Mouse (Mus musculus): ENCODE measurements around the gene Cd300lf.

Cd300lf gene

DNA sequence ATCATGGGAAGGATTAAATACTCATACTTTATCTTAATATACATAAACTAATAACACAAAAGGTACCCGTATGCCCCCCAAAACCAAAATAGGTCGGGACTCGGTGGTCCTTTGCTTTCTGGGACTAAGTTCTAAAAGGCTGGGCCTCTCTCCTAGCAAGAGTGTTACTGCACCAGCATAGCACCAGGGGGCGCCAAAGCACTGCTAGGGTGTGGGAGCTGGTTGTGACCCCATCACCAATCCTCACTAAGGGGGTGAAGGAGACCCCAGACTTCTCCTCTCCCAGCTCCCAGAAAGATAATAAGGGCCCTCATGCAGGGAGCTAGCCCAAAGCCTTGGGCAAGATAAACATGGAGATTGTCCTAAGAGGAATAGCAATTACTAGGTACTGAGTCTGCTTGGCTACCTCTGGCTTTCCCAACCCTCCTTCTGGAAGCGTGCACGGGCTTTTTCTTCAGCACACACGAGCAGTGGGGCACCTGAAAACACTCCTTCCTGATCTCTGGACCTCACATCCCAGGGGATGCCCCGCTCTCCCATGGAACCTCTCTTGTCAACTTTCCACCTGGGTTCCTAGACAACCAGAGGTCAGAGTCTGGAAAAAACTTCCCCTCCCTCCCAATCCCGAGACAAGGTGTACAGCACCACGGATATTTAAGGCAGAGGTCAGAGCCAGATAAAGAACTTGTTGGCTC lies 27.2 kb upstream of the Cd300lf start:
- DNase-seq (ENCODE audit: low spot score in 2 of 2) = peak; percentile 83 to 98

GRCm38 (mm10) chr11:115160016-115160797 lies 26.4 kb upstream of the Cd300lf start:
- DNase-seq (ENCODE audit: low spot score in 2 of 2) = peak; percentile 59 to 67

GRCm38 (mm10) chr11:115157933-115158719 lies 24.3 kb upstream of the Cd300lf start:
- peak; percentile 83 to 90 for DNase-seq (ENCODE audit: low spot score in 2 of 2)

GRCm38 (mm10) chr11:115155053-115155634 lies 21.4 kb upstream of the Cd300lf start:
- DNase-seq (ENCODE audit: low spot score in 2 of 2) = peak; percentile 59

DNA sequence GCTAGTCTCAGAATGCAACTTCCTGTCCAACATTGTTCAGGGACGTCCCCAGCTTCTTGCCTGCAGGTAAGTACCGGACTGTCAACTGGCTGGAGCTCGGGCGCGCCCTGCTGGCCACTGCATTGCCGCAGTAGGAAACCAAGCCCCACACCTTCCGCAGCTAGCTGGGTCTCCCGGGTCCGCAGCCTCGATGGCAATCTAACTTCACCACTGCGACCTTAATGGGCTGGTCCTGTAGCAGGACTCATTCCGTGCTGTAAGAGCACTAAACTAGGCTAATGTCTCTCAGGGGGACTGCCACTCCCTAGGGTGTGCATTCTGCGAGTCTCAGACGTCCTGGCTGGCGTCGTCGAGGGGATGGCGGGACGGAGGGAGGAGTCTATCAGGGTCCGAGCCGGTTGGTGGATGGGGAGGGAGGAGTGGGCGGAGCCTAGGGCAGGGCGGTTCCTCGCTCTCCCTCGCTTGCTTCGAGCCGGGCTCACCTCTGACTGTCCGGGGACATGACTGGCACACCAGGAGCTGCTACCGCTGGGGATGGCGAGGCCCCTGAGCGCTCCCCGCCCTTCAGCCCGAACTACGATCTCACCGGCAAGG lies 20.0 kb upstream of the Cd300lf start:
- peak; percentile 85 to 87 for DNase-seq (ENCODE audit: low spot score in 2 of 2)

GRCm38 (mm10) chr11:115153088-115153487 lies 19.3 kb upstream of the Cd300lf start:
- DNase-seq (ENCODE audit: low spot score in 2 of 2) = no peak

GRCm38 (mm10) chr11:115151755-115152429 lies 18.1 kb upstream of the Cd300lf start:
- DNase-seq (ENCODE audit: low spot score in 2 of 2) = peak in 1 of 2 experiments; percentile 47

DNA sequence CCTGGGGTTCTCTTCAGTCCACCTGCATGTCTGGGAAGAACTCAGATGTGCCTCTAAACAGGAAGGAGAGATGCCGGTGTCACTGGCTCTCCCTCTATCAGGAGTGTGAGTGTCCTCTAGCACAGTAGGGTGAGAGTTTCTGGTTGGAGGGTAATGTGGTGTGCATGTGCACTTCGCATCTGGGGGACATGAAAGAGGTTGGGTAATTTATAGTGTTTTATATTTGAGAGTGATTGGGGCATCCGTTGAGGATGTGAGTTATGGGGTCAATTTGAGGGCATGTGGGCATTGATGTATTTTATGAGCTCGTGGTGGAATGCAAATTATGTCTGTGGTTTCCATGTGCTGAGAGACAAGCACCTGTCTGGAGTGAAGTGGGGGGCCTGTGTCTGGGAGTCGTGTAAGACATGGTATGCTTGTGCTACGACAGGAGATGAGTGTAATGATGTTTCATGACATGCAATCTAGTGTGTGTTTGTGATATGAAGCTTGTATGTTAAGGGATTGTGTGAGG lies 17.0 kb upstream of the Cd300lf start:
- DNase-seq (ENCODE audit: low spot score in 2 of 2) = no peak

DNA sequence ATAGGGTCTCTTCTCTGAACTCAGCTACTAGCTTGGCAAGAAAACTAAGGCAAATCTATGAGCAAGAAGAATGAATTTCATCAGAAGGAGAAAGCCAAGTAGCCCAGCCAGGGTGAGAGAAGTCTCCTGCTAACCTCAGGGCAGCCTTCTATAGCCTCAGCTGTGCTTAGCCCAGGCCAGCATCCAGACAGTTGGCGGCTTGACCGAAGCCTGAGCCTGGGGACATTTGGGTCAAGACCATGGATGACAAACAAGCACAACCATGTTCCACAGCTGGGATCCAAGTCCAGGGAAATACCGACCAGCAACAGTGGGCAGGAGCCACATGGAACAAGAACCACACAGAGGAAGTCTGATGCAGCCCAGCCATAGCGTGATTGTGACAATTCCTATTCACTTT lies 14.0 kb upstream of the Cd300lf start:
- DNase-seq (ENCODE audit: low spot score in 2 of 2) = no peak

DNA sequence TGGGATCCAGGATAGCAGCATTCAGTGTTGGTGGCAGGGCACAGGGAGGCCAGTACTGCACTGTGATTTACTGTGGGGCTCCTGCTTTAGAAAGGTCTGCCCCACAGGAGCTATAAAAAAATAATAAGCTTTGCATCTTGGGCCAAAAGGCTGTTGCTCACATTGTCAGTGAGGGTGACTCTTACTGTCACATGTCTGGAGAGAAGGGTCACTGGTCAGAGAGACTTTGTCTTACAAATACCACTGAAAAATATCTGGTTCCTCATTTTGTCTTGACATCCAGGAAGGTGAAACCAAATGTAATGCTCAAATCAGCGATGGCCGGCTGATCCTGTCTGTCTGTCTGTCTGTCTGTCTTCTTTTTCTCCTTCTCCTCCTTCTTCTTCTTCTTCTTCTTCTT lies 8.2 kb upstream of the Cd300lf start:
- no peak for DNase-seq (ENCODE audit: low spot score in 2 of 2)

DNA sequence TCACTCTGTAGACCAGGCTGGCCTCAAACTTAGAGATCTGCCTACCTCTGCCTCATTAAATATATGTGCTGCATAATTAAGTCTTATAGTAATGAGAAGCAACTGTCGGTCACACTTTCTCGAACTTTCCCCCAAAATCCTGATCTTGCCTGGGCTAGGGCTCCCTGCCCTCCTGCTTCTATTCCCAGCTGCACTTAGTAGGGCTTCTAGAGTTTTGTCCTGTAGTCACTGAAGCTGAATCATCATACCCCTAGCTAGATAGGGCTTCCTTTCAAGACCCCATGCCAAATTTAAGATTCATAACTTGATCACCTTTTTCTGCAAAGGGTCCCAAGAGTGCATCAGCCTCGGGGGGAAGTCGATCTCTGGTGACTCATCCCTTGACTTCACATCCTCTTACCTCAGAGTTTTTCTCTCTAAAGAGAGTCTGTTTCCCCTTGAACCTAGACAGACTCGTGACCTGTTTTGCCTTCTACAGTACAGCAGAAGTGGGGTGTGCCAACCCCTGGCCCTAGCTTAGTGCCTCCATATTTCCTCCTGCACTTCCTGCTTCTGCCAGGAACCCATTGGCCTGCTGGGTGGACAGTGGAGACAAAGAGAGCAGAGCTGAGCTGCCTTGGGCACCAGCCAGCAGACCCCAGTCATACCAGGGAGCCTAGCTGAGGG lies 4.9 kb upstream of the Cd300lf start:
- no peak for DNase-seq (ENCODE audit: low spot score in 2 of 2)

GRCm38 (mm10) chr11:115131768-115132381 lies 1.9 kb downstream of the Cd300lf start:
- no peak for DNase-seq (ENCODE audit: low spot score in 2 of 2)

GRCm38 (mm10) chr11:115129508-115130126 lies 4.2 kb downstream of the Cd300lf start:
- no peak for DNase-seq (ENCODE audit: low spot score in 2 of 2)

- DNase-seq (ENCODE audit: low spot score in 2 of 2) = no peak
Measured at GRCm38 (mm10) chr11:115128483-115128882, 5.3 kb downstream of the Cd300lf start.

- DNase-seq (ENCODE audit: low spot score in 2 of 2) = no peak
Measured at GRCm38 (mm10) chr11:115119409-115119808, 14.4 kb downstream of the Cd300lf start.

DNA sequence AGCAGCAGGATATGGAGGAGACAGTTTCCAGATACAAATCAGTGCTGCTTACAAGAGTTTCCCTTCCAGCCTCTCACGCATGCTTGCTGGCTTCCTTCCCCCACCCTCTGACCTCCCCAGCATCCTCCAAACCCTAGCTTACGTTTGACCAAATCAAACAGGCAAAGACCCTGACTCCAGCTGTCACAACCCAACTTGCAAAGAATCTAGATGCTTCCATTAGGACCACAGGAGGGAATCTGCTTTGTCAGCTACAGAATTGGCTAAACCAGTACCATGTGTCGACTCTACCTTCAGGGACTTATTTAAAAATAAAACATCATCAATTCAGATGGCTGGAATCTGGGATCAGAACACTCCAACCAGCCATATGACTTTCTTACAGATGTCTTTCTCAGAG lies 21.6 kb downstream of the Cd300lf start:
- no peak for DNase-seq (ENCODE audit: low spot score in 2 of 2)

DNA sequence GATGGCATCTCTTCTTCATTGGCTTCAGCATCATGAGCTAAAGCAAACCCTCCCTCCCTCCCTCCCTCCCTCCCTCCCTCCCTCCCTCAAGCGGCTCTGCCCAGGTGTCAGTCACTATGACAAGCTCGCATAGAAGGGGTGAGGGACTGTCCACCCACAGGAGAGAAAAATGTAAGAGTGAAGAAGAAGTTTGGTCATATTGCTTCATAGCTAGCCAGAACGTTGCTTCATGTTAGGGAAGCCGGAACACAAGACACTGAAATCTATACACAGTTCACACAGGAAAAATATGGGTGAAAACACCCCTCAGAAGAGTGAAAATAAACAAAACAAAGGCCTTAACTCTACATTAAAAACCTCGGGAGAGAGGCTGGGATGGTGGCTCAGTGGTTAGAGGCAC lies 23.5 kb downstream of the Cd300lf start:
- no peak for DNase-seq (ENCODE audit: low spot score in 2 of 2)

GRCm38 (mm10) chr11:115108176-115108575 lies 25.6 kb downstream of the Cd300lf start:
- DNase-seq (ENCODE audit: low spot score in 2 of 2) = no peak

- no peak for DNase-seq (ENCODE audit: low spot score in 2 of 2)
Measured at GRCm38 (mm10) chr11:115107403-115107916, 26.3 kb downstream of the Cd300lf start.
